Mouse (Mus musculus) CH12.LX (cell line): ENCODE results near the gene Hacd4. TPM values are rescaled to one million over a fixed set of nuclear protein-coding genes. Genes with fewer than 3 reads are reported as not detected.

Source experiments
- DNase-seq: peaks from one replicate; pipeline ENCODE4 v3.0.0-alpha.2; 2013; ENCODE audit errors: extremely low read depth
- H3K27ac ChIP-seq: 2 replicates; pipeline ENCODE4 v1.5.1; 2012; ENCODE audit warnings: low read depth, mild to moderate bottlenecking, control low read depth, moderate library complexity; ENCODE audit not compliant: insufficient read depth
- H3K27me3 ChIP-seq: replicated peaks from 2 replicates; pipeline ENCODE3; 2012; ENCODE audit warnings: inconsistent platforms
- H3K36me3 ChIP-seq, 2 experiments: replicated peaks in 1 of 2; 2 replicates each; pipeline versions ENCODE3 to v1.6.1; 2012; ENCODE audit warnings: inconsistent platforms in 1 of 2, low read length in 1 of 2, mild to moderate bottlenecking in 1 of 2, mixed read lengths in 1 of 2, moderate library complexity in 1 of 2; ENCODE audit not compliant: control insufficient read depth in 1 of 2, insufficient read depth in 1 of 2
- H3K4me1 ChIP-seq, 2 experiments: 2 replicates each; pipeline ENCODE4 v1.6.1; 2012; ENCODE audit warnings: inconsistent platforms in 1 of 2, moderate library complexity in 1 of 2; ENCODE audit not compliant: insufficient read depth in 2 of 2, control insufficient read depth in 1 of 2
- H3K4me2 ChIP-seq: 2 replicates; pipeline ENCODE4 v1.6.1; 2012; ENCODE audit warnings: low read depth, mild to moderate bottlenecking, control low read depth; ENCODE audit not compliant: poor library complexity, insufficient read depth, severe bottlenecking
- H3K4me3 ChIP-seq, 3 experiments: fragments of 150-350 bp in 1 of 3; sonication (generic) in 1 of 3; replicated peaks in 1 of 3; 2 replicates each; pipeline versions ENCODE3 to v1.5.1; 2011 to 2012; ENCODE audit warnings: low read depth in 2 of 3, low read length in 2 of 3, mild to moderate bottlenecking in 2 of 3, moderate library complexity in 2 of 3, control low read depth in 1 of 3, improper control_type of control experiment in 1 of 3, inconsistent platforms in 1 of 3, mixed read lengths in 1 of 3; ENCODE audit not compliant: poor library complexity in 1 of 3
- H3K79me2 ChIP-seq: replicated peaks from 2 replicates; pipeline ENCODE4 v1.6.1; 2012; ENCODE audit warnings: mild to moderate bottlenecking, moderate library complexity; ENCODE audit not compliant: control insufficient read depth, poor library complexity, insufficient read depth, severe bottlenecking; ENCODE audit errors: extremely low read depth
- H3K9ac ChIP-seq: 2 replicates; pipeline ENCODE4 v1.6.1; 2012; ENCODE audit warnings: low read depth, mild to moderate bottlenecking, control low read depth, moderate library complexity; ENCODE audit not compliant: insufficient read depth
- H3K9me3 ChIP-seq: replicated peaks from 2 replicates; pipeline ENCODE3; 2012; ENCODE audit warnings: low read length, inconsistent platforms, mixed read lengths
- CHD2 ChIP-seq: IDR thresholded peaks from 2 replicates; pipeline ENCODE4 v1.6.1; 2011; ENCODE audit warnings: low read length, improper control_type of control experiment
- CTCF ChIP-seq, 2 experiments: IDR thresholded peaks in 1 of 2; conservative IDR thresholded peaks in 1 of 2; 2 replicates each; pipeline ENCODE4 v1.5.1; 2011 to 2012; ENCODE audit warnings: low read depth in 2 of 2, low read length in 2 of 2, improper control_type of control experiment in 1 of 2, inconsistent platforms in 1 of 2, mild to moderate bottlenecking in 1 of 2, moderate library complexity in 1 of 2
- E2F4 ChIP-seq: IDR thresholded peaks from 2 replicates; pipeline ENCODE4 v1.6.1; 2011; ENCODE audit warnings: low read depth, low read length, improper control_type of control experiment; ENCODE audit not compliant: insufficient replicate concordance
- IRF4 ChIP-seq: IDR thresholded peaks from 2 replicates; pipeline ENCODE4 v1.6.1; 2014; ENCODE audit warnings: low read depth, mild to moderate bottlenecking, inconsistent platforms, low read length, improper control_type of control experiment
- JUN ChIP-seq: IDR thresholded peaks from 2 replicates; pipeline ENCODE4 v1.6.1; 2011; ENCODE audit warnings: low read depth, mild to moderate bottlenecking, low read length, improper control_type of control experiment, moderate library complexity; ENCODE audit not compliant: insufficient read depth
- KAT2A ChIP-seq: IDR thresholded peaks from 2 replicates; pipeline ENCODE4 v1.6.1; 2012; ENCODE audit warnings: low read length, improper control_type of control experiment, inconsistent platforms; ENCODE audit not compliant: insufficient replicate concordance
- MEF2A ChIP-seq: IDR thresholded peaks from 2 replicates; pipeline ENCODE4 v1.6.1; 2014; ENCODE audit warnings: low read depth, mild to moderate bottlenecking, inconsistent platforms, low read length, improper control_type of control experiment, borderline replicate concordance
- MXI1 ChIP-seq: IDR thresholded peaks from 2 replicates; pipeline ENCODE4 v1.6.1; 2011; ENCODE audit warnings: mild to moderate bottlenecking, low read depth, low read length, improper control_type of control experiment
- NELFE ChIP-seq: IDR thresholded peaks from 2 replicates; pipeline ENCODE4 v1.6.1; 2011; ENCODE audit warnings: low read depth, low read length, improper control_type of control experiment
- NRF1 ChIP-seq: IDR thresholded peaks from 2 replicates; pipeline ENCODE4 v1.6.1; 2014; ENCODE audit warnings: low read depth, mild to moderate bottlenecking, inconsistent platforms, low read length, improper control_type of control experiment, moderate library complexity
- PAX5 ChIP-seq: IDR thresholded peaks from 2 replicates; pipeline ENCODE4 v1.6.1; 2012; ENCODE audit warnings: low read length, inconsistent platforms, mixed read lengths
- RAD21 ChIP-seq: IDR thresholded peaks from 2 replicates; pipeline ENCODE4 v1.6.1; 2011; ENCODE audit warnings: low read depth, mild to moderate bottlenecking, low read length, improper control_type of control experiment, moderate library complexity
- TBP ChIP-seq: conservative IDR thresholded peaks from 2 replicates; pipeline ENCODE4 v1.6.1; 2011; ENCODE audit warnings: low read depth, low read length, improper control_type of control experiment
- USF1 ChIP-seq: IDR thresholded peaks from 2 replicates; pipeline ENCODE4 v1.6.1; 2014; ENCODE audit warnings: low read depth, mild to moderate bottlenecking, inconsistent platforms, low read length, improper control_type of control experiment
- USF2 ChIP-seq: conservative IDR thresholded peaks from 2 replicates; pipeline ENCODE4 v1.6.1; 2011; ENCODE audit warnings: low read depth, low read length, improper control_type of control experiment
- ZC3H11A ChIP-seq: IDR thresholded peaks from 2 replicates; pipeline ENCODE4 v1.6.1; 2012; ENCODE audit warnings: low read depth, mild to moderate bottlenecking, inconsistent platforms, low read length, improper control_type of control experiment
- ZNF384 ChIP-seq: IDR thresholded peaks from 2 replicates; pipeline ENCODE4 v1.6.1; 2012; ENCODE audit warnings: low read depth, low read length, improper control_type of control experiment, inconsistent platforms
- dilution Hi-C: fragments of 300-500 bp; cut with MboI; formaldehyde crosslinking; loops from 2 replicates; pipeline ENCODE4 v1.14.3; 2020; ENCODE audit warnings: low sequenced_read_pairs; ENCODE audit not compliant: extremely low pct_unique_long_range_greater_than_20kb, extremely low pct_ligation_motif_present
- in situ Hi-C: fragments of 300-500 bp; cut with MboI; formaldehyde crosslinking; loops from 3 replicates; pipeline ENCODE4 v1.14.3; 2019; ENCODE audit warnings: low sequenced_read_pairs, low pct_ligation_motif_present, low pct_unique_long_range_greater_than_20kb, mixed read lengths
- polyA plus RNA-seq: library from polyadenylated mRNA; unstranded; fragments of >175 nt; gene quantifications from 2 replicates; pipeline ENCODE4 v1.2.1, GENCODE M21; 2012; ENCODE audit warnings: low read depth; ENCODE audit not compliant: insufficient read length
- total RNA-seq, 2 experiments: library from RNA; depleted of rRNA; stranded (reverse); fragments of 300-350 nt in 1 of 2; fragments of >200 nt in 1 of 2; gene quantifications; 2 replicates each; pipeline ENCODE4 v1.2.3; 2012 to 2014

Gene Hacd4
- total and polyA plus RNA-seq, 3 experiments = 0.17 TPM; not detected in 2

GRCm38 (mm10) chr4:88424563-88424962, 14.2 kb downstream of the Hacd4 start:
- dilution Hi-C loops (no loop called here), in situ Hi-C loops (no loop called here)
- no peak for DNase-seq
- Histone ChIP-seq H3K79me2 (no peaks in the 10 kb centered on the region), H3K27me3 (no peaks in the 10 kb centered on the region), H3K4me3 (no peak overlapping the region), H3K4me1 (no peaks in the 10 kb centered on the region), H3K9me3 (no peaks in the 10 kb centered on the region), H3K36me3 (no peaks in the 10 kb centered on the region), H3K4me2 (no peak overlapping the region), H3K9ac (no peak overlapping the region), H3K27ac (no peak overlapping the region)
- TF ChIP-seq PAX5 (no peak), MXI1 (no peak), IRF4 (no peak), E2F4 (no peak), USF1 (no peak), NELFE (no peak), NRF1 (no peak), ZC3H11A (no peak)

DNA sequence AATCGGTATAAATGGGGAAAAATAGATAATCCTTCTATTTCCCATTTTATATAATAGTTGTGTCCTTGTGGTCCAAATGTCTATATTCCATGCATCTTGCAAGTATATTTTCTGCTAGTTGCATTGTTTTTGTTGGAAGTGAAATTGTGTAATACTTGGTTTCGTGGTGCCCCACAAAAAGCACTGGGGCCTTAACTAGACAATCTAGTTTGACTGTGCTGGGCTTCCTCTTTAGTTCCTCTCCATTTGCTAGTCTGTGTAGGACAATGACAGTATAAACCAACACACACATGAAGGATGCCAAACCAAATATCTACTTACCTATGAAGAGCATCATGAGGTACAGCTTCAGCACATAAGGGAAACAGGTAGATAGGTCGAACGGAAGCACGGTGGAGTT, 19.4 kb downstream of the Hacd4 start:
- H3K79me2 ChIP-seq = no peaks in the 10 kb centered on the region
- H3K4me3 ChIP-seq = no peak overlapping the region
- H3K36me3 ChIP-seq = no peaks in the 10 kb centered on the region
- H3K27me3 ChIP-seq = no peaks in the 10 kb centered on the region
- H3K9ac ChIP-seq = no peak overlapping the region
- H3K4me2 ChIP-seq = no peak overlapping the region
- TF ChIP-seq CTCF (conservative IDR thresholded peaks at IDR 0.05 in 1 of 2, IDR thresholded peaks at IDR 0.05 in 1 of 2; ENCODE audit: low read depth in 2 of 2, low read length in 2 of 2) (no peak), USF1 (no peak), MEF2A (no peak), RAD21 (no peak), NELFE (no peak), JUN (no peak), TBP (no peak), USF2 (no peak), NRF1 (no peak), ZNF384 (no peak), CHD2 (no peak), E2F4 (no peak), KAT2A (no peak), PAX5 (no peak)
- H3K9me3 ChIP-seq = no peaks in the 10 kb centered on the region
- in situ Hi-C loops (no loop called here), dilution Hi-C loops (no loop called here)
- peaks cover 0 to 14% of the 10 kb centered on the region in 2 experiments; a peak in 2 of 4 replicates for H3K4me1 ChIP-seq
- H3K27ac ChIP-seq = no peak overlapping the region
- no peak for DNase-seq
